Mouse (Mus musculus): ENCODE measurements around the gene Gfi1. TPM values are rescaled to one million over a fixed set of nuclear protein-coding genes. Genes with fewer than 3 reads are reported as not detected.

Gene Gfi1
- polyA plus RNA-seq, 1 experiment from 2014 or later: not detected

- H3K27ac ChIP-seq (ENCODE audit: low read length): no peak overlapping the region
- no peaks in the 10 kb centered on the region for H3K9me3 ChIP-seq (ENCODE audit: control insufficient read depth, low read depth, low read length)
- no peak overlapping the region for H3K4me3 ChIP-seq (ENCODE audit: low read depth, low read length)
- 3% methylated on average over 1 of the region's 1 CpGs for WGBS
- H3K4me2 ChIP-seq (replicated peaks; ENCODE audit: low read depth, low read length): no peak overlapping the region
- H3K27me3 ChIP-seq (ENCODE audit: control insufficient read depth, insufficient read depth, low read length): peaks cover 33% of the 10 kb centered on the region
- no peak overlapping the region for H3K9ac ChIP-seq (replicated peaks; ENCODE audit: low read depth, low read length)
- no peak for ATAC-seq (ENCODE audit: insufficient number of reproducible peaks, insufficient read depth, low FRiP score, low read depth)
- no peaks in the 10 kb centered on the region for H3K36me3 ChIP-seq (ENCODE audit: control insufficient read depth, insufficient read depth, low read length)
- peaks cover 25% of the 10 kb centered on the region for H3K4me1 ChIP-seq (ENCODE audit: control insufficient read depth, insufficient read depth, low read length)
These were observed 6.0 kb downstream of the Gfi1 start for GRCm38 (mm10) chr5:107719786-107720185.

- H3K9me3 ChIP-seq (ENCODE audit: control insufficient read depth, low read depth, low read length): no peaks in the 10 kb centered on the region
- no peak overlapping the region for H3K4me2 ChIP-seq (replicated peaks; ENCODE audit: low read depth, low read length)
- 19% methylated on average over 3 of the region's 3 CpGs for WGBS
- H3K36me3 ChIP-seq (ENCODE audit: control insufficient read depth, insufficient read depth, low read length): no peaks in the 10 kb centered on the region
- peaks cover 21% of the 10 kb centered on the region for H3K4me1 ChIP-seq (ENCODE audit: control insufficient read depth, insufficient read depth, low read length)
- no peak overlapping the region for H3K27ac ChIP-seq (ENCODE audit: low read length)
- H3K4me3 ChIP-seq (ENCODE audit: low read depth, low read length): no peak overlapping the region
- H3K27me3 ChIP-seq (ENCODE audit: control insufficient read depth, insufficient read depth, low read length): peaks cover 32% of the 10 kb centered on the region
- no peak for ATAC-seq (ENCODE audit: insufficient number of reproducible peaks, insufficient read depth, low FRiP score, low read depth)
- no peak overlapping the region for H3K9ac ChIP-seq (replicated peaks; ENCODE audit: low read depth, low read length)
These were observed 6.6 kb downstream of the Gfi1 start for GRCm38 (mm10) chr5:107719209-107719608.

GRCm38 (mm10) chr5:107717871-107718361, 7.9 kb downstream of the Gfi1 start:
- H3K4me1 ChIP-seq (ENCODE audit: control insufficient read depth, insufficient read depth, low read length): peaks cover 10% of the 10 kb centered on the region
- no peaks in the 10 kb centered on the region for H3K9me3 ChIP-seq (ENCODE audit: control insufficient read depth, low read depth, low read length)
- no peak overlapping the region for H3K4me3 ChIP-seq (ENCODE audit: low read depth, low read length)
- H3K36me3 ChIP-seq (ENCODE audit: control insufficient read depth, insufficient read depth, low read length): no peaks in the 10 kb centered on the region
- H3K4me2 ChIP-seq (replicated peaks; ENCODE audit: low read depth, low read length): no peak overlapping the region
- H3K27ac ChIP-seq (ENCODE audit: low read length): no peak overlapping the region
- ATAC-seq (ENCODE audit: insufficient number of reproducible peaks, insufficient read depth, low FRiP score, low read depth): no peak
- H3K27me3 ChIP-seq (ENCODE audit: control insufficient read depth, insufficient read depth, low read length): peaks cover 23% of the 10 kb centered on the region
- WGBS: 17% methylated on average over 11 of the region's 11 CpGs
- no peak overlapping the region for H3K9ac ChIP-seq (replicated peaks; ENCODE audit: low read depth, low read length)

GRCm38 (mm10) chr5:107711689-107712088, 14.1 kb downstream of the Gfi1 start:
- Histone ChIP-seq H3K4me2 (replicated peaks; ENCODE audit: low read depth, low read length) (no peak overlapping the region), H3K4me3 (ENCODE audit: low read depth, low read length) (no peak overlapping the region), H3K9me3 (ENCODE audit: control insufficient read depth, low read depth, low read length) (no peaks in the 10 kb centered on the region), H3K27ac (ENCODE audit: low read length) (no peak overlapping the region), H3K36me3 (ENCODE audit: control insufficient read depth, insufficient read depth, low read length) (no peaks in the 10 kb centered on the region), H3K27me3 (ENCODE audit: control insufficient read depth, insufficient read depth, low read length) (no peaks in the 10 kb centered on the region), H3K4me1 (ENCODE audit: control insufficient read depth, insufficient read depth, low read length) (no peaks in the 10 kb centered on the region), H3K9ac (replicated peaks; ENCODE audit: low read depth, low read length) (no peak overlapping the region)
- ATAC-seq (ENCODE audit: insufficient number of reproducible peaks, insufficient read depth, low FRiP score, low read depth): no peak
- WGBS: 41% methylated on average over 2 of the region's 2 CpGs

DNA sequence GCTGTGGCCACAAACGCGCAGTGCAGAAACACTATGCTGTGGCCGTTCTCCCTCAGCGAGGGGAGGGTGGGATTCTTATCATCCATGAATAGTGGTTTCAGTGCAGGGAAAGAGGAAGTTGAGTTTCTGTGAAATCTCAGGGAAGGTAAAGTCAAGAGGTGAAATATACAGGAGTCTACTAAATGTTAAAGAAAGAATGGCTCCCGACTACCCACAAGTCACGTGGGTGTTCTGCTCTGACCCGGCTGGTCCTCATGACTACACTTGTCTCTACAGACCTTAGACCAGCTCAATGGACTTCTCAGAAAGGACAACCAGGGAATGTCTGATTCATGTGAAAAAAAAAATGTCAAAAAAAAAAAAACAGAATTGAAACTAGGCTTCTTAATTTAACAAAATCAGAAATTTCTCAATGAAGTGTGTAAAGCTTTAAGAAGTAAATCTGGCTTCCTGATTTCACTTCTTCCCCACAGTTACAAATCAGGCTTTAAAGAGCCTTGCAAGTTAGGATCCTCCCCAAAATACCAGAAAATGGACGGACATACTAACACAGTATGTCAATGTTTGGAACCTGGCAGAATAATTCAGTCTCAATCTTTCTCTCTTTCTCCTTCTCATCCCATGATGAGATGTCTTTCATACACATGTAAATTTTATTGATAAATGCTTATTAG, 17.6 kb downstream of the Gfi1 start:
- Histone ChIP-seq H3K4me2 (replicated peaks; ENCODE audit: low read depth, low read length) (no peak overlapping the region), H3K9me3 (ENCODE audit: control insufficient read depth, low read depth, low read length) (no peaks in the 10 kb centered on the region), H3K4me3 (ENCODE audit: low read depth, low read length) (no peak overlapping the region), H3K36me3 (ENCODE audit: control insufficient read depth, insufficient read depth, low read length) (no peaks in the 10 kb centered on the region), H3K27me3 (ENCODE audit: control insufficient read depth, insufficient read depth, low read length) (no peaks in the 10 kb centered on the region), H3K27ac (ENCODE audit: low read length) (no peak overlapping the region), H3K9ac (replicated peaks; ENCODE audit: low read depth, low read length) (no peak overlapping the region), H3K4me1 (ENCODE audit: control insufficient read depth, insufficient read depth, low read length) (no peaks in the 10 kb centered on the region)
- no peak for ATAC-seq (ENCODE audit: insufficient number of reproducible peaks, insufficient read depth, low FRiP score, low read depth)
- 81% methylated on average over 8 of the region's 8 CpGs for WGBS

DNA sequence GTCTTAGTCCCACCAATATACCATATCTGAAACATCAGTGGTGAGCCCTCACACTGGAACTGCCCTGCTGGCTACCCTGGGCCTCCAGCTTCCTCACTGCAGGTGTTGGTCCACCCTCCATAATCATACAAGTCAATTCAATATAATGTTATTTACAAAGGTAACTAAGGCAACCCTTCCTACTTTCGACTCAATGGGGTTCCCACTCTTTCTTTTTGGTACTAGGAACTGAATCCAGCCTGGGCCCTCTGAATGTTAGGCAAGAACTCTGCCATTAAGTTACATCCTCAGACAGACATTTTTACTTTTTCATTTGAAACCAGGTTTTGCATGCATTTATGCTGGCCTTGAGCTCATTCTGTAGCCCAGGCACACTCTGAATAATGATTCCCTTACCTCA, 19.6 kb downstream of the Gfi1 start:
- H3K4me2 ChIP-seq (replicated peaks; ENCODE audit: low read depth, low read length): no peak overlapping the region
- no peaks in the 10 kb centered on the region for H3K27me3 ChIP-seq (ENCODE audit: control insufficient read depth, insufficient read depth, low read length)
- 74% methylated on average over 1 of the region's 1 CpGs for WGBS
- no peak for ATAC-seq (ENCODE audit: insufficient number of reproducible peaks, insufficient read depth, low FRiP score, low read depth)
- no peaks in the 10 kb centered on the region for H3K4me1 ChIP-seq (ENCODE audit: control insufficient read depth, insufficient read depth, low read length)
- no peak overlapping the region for H3K27ac ChIP-seq (ENCODE audit: low read length)
- no peaks in the 10 kb centered on the region for H3K36me3 ChIP-seq (ENCODE audit: control insufficient read depth, insufficient read depth, low read length)
- no peaks in the 10 kb centered on the region for H3K9me3 ChIP-seq (ENCODE audit: control insufficient read depth, low read depth, low read length)
- no peak overlapping the region for H3K9ac ChIP-seq (replicated peaks; ENCODE audit: low read depth, low read length)
- no peak overlapping the region for H3K4me3 ChIP-seq (ENCODE audit: low read depth, low read length)

GRCm38 (mm10) chr5:107705756-107706155, 20.1 kb downstream of the Gfi1 start:
- Histone ChIP-seq H3K9me3 (ENCODE audit: control insufficient read depth, low read depth, low read length) (no peaks in the 10 kb centered on the region), H3K36me3 (ENCODE audit: control insufficient read depth, insufficient read depth, low read length) (no peaks in the 10 kb centered on the region), H3K4me1 (ENCODE audit: control insufficient read depth, insufficient read depth, low read length) (no peaks in the 10 kb centered on the region), H3K27ac (ENCODE audit: low read length) (no peak overlapping the region), H3K9ac (replicated peaks; ENCODE audit: low read depth, low read length) (no peak overlapping the region), H3K27me3 (ENCODE audit: control insufficient read depth, insufficient read depth, low read length) (no peaks in the 10 kb centered on the region), H3K4me3 (ENCODE audit: low read depth, low read length) (no peak overlapping the region), H3K4me2 (replicated peaks; ENCODE audit: low read depth, low read length) (no peak overlapping the region)
- no peak for ATAC-seq (ENCODE audit: insufficient number of reproducible peaks, insufficient read depth, low FRiP score, low read depth)
- 80% methylated on average over 4 of the region's 4 CpGs for WGBS

GRCm38 (mm10) chr5:107703207-107703763, 22.6 kb downstream of the Gfi1 start:
- 81% methylated on average over 6 of the region's 6 CpGs for whole genome bisulfite sequencing
- Histone ChIP-seq H3K27ac (ENCODE audit: low read length) (no peak overlapping the region), H3K9ac (replicated peaks; ENCODE audit: low read depth, low read length) (no peak overlapping the region), H3K4me1 (ENCODE audit: control insufficient read depth, insufficient read depth, low read length) (no peaks in the 10 kb centered on the region), H3K4me2 (replicated peaks; ENCODE audit: low read depth, low read length) (no peak overlapping the region), H3K9me3 (ENCODE audit: control insufficient read depth, low read depth, low read length) (no peaks in the 10 kb centered on the region), H3K36me3 (ENCODE audit: control insufficient read depth, insufficient read depth, low read length) (no peaks in the 10 kb centered on the region), H3K27me3 (ENCODE audit: control insufficient read depth, insufficient read depth, low read length) (no peaks in the 10 kb centered on the region), H3K4me3 (ENCODE audit: low read depth, low read length) (no peak overlapping the region)
- ATAC-seq (ENCODE audit: insufficient number of reproducible peaks, insufficient read depth, low FRiP score, low read depth): no peak

DNA sequence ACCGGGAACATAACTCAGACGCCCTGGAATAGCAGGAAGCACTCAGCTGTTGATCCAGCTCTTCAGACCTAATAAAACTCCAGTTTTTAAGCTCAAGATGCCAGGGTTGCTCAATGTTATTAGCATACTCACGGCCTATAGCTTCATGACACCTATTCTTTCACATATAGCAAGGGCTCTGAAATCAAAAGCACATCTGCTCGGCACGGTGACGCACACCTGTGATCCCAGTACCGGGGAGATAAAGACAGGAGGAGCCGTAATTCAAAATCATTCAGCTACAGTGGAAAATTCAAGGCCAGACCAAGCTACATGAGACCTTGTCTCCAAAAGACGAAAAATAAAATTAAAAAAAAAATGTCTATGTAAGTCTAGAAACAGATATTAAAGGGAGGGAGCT, 24.2 kb downstream of the Gfi1 start:
- H3K4me1 ChIP-seq (ENCODE audit: control insufficient read depth, insufficient read depth, low read length): no peaks in the 10 kb centered on the region
- no peaks in the 10 kb centered on the region for H3K9me3 ChIP-seq (ENCODE audit: control insufficient read depth, low read depth, low read length)
- no peaks in the 10 kb centered on the region for H3K27me3 ChIP-seq (ENCODE audit: control insufficient read depth, insufficient read depth, low read length)
- no peaks in the 10 kb centered on the region for H3K36me3 ChIP-seq (ENCODE audit: control insufficient read depth, insufficient read depth, low read length)
- H3K4me2 ChIP-seq (replicated peaks; ENCODE audit: low read depth, low read length): no peak overlapping the region
- no peak overlapping the region for H3K9ac ChIP-seq (replicated peaks; ENCODE audit: low read depth, low read length)
- 82% methylated on average over 9 of the region's 9 CpGs for WGBS
- no peak overlapping the region for H3K27ac ChIP-seq (ENCODE audit: low read length)
- no peak overlapping the region for H3K4me3 ChIP-seq (ENCODE audit: low read depth, low read length)
- ATAC-seq (ENCODE audit: insufficient number of reproducible peaks, insufficient read depth, low FRiP score, low read depth): no peak

All from stomach, embryonic 14.5 days (tissue).